Mouse (Mus musculus): ENCODE measurements around the gene Vwa7.
"Not testable (repeated sequence)": the region's sequence is repeated elsewhere in the genome, so short reads cannot be mapped to it uniquely, and the experiment has no call there.

Gene Vwa7

DNA sequence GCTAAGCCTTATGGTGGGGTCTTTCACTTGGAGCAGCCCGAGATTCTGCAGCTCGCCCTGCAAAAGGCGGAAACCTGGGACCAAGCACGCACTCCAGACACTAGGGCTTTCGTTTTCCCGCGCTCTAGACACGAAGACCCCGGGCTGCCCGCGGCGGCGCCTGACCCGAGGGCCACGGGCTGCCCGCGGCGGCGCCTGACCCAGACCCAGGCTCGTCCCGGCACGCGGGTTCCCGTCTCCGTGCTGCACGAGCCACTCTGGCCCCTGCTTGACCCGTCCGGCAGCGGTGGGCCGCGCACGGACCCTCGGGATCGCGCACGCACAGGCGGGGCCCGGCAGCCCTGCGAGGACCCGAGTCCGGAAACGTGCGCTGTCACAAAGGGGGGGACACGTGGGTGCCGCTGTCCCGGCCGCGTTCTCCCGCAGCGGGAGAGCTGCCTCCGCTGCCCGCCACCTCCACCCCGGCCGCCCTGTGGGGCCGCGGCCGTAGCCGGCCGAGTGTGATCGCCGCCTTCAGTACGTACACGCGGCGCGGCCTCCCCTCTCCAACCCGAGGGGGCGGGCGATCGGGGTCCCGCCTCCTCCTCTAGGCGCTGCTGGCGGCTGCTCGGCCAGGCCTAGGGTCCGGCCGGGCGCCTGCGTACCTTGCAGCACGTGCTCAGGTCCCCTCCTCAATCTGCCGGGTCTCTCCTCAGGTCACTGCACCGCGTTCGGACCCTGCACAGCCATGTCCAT, 15.5 kb upstream of the Vwa7 start, which contains the start of gene Vars:
Vars (plus strand) TSS at position 271 of the 735 bp plus-strand sequence.
- peak; percentile 83 to 91 for DNase-seq

DNA sequence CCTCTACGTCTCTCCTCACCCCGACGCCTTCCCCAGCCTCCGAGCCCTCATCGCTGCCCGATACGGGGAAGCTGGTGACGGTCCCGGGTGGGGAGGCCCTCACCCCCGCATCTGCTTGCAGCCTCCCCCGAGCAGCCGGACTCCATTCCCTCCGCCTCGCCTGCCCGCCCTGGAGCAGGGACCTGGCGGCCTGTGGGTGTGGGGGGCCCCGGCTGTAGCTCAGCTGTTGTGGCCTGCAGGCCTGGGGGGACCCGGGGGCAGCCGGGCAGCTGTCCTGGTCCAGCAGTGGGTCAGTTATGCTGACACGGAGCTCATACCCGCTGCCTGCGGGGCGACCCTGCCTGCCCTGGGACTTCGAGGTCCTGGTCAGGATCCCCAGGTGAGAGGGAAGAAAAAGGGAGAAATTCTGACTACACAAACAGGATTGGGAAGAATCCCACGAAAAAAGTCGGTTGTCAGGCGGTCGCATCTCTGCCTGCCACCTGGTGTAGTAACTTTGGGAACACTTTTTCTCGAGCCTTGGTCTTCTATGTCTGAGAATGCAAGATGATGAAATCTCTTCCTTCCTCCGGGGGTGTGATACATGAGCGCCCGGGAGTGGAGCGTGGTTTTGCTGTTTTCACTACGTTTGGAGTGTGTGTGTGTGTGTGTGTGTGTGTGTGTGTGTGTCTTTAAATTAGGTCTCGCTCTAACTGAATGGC, 14.8 kb upstream of the Vwa7 start:
- DNase-seq, result peak; percentile 46

DNA sequence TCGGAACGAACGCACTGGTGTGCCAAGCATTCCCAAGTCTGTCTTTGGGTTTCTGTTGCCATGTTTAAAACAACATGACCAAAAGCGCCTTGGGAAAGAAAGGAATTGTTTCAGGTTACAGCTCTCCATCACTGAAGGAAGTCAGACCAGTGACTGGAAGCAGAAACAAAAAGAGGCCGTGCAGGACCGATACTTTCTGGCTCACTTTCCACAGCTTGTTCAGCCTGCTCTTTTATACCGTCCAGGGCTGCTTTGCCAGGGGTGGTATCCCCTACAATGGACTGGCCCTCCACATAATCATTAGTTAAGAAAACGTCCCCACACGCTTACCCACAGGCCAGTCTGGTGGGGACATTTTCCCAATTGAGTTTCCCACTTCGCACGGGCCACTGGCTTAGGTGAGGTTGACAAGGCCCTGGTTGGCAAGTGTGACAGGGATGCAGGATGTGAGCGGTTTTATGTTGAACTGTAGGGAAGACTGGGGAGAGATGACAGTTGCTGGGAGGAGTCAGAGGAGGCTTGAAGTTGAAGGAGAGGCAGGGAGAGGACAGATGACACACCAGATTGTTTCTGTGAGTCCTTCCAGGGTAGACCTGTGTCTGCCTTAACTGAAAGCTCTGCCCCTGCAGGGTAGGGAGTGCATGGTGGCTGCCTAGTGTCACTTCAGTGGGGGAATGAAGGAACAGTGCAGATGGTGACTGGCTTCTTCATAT, 14.1 kb upstream of the Vwa7 start:
- DNase-seq, result no peak

DNA sequence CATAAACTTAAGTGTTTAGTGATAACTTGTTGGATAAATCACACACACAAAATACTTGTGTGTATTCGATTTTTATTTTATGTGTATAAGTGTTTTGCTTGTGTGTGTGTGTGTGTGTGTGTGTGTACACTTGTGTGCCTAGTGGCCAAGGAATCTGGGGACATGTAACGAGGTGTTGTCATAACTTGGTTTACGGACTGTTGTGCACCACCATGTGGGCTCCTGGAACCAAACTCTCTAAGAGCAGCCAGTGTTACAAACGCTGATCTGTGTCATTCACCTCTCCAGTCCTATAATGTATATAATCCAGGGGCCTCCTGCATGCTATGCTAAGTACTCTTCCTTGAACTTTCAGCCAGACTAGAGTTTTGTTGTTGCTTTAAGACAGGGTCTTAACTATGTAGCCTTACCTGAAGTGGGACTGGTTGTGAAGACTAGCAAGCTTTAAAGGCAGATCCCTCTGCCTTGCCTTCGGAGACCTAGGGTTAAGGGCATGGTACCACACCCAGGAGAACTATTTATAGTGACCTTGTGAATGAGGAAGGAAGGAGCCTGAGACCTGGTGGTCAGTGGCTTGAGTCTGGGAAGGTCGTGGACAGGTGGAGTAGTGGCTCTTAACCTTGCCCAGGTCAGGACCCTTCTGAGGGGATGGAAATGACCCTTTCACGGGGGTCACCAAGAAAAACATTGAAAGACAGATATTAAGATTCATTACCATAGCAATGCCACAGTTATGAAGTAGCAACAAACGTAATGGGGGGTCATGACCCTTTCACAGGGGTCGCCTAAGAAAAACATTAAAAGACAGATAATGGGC, 13.1 kb upstream of the Vwa7 start:
- no peak for DNase-seq

DNA sequence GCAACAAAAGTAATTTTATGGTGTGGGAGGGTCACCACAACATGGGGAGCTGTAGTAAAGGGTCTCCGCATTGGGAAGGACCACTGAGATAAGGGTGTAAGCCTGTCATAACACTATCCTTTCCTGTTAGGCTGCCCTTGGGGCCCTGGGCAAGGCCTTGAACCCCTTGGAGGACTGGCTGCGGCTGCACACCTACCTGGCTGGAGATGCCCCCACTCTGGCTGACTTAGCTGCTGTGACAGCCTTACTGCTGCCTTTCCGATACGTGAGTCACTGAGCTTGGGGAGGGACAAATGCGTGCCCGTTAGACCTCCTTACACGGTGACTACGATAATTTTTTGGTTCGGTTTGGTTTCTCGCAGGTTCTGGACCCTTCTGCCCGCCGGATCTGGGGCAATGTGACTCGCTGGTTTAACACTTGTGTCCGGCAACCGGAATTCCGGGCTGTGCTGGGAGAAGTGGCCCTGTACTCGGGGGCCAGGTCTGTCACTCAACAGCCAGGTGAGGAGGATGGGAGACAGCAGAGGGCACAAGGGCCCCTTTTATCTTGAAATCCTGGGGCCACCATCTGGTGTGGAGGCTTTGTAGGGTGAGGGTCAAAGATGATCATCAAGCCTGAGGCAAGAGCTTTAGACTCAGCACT, 12.2 kb upstream of the Vwa7 start:
- DNase-seq, result no peak

DNA sequence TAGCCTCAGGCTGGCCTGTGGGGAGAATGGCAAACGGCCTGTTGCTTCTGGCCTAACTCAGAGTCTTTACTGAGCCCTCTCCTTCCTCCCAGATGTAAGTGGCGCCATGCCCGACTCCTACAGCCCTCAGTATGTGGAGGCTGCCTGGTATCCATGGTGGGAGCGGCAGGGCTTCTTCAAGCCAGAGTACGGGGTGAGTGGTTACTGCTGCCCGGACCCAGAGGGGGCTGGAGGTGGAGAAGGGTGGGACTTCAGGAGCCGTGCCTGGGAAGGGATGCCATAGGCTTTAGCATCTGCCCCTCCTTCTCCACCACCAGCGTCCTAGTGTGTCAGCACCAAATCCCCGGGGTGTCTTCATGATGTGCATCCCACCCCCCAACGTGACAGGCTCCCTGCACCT, 11.2 kb upstream of the Vwa7 start:
- no peak for DNase-seq

DNA sequence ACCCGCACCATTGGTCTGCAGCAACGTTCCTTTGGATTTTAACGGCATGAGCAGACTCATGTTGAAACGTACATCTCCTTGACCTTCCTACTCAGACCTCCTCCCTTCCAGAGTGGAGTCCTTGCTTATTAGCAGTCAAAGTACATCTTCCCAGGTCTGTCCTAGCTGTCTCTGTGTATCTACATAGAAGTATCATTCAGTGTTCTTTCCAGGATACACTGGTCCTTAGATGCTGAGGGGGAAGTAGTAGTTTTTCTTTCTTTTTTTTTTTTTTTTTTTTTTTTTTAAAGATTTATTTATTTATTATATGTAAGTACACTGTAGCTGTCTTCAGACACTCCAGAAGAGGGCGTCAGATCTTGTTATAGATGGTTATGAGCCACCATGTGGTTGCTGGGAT, 10.5 kb upstream of the Vwa7 start:
- not testable (repeated sequence) for DNase-seq

DNA sequence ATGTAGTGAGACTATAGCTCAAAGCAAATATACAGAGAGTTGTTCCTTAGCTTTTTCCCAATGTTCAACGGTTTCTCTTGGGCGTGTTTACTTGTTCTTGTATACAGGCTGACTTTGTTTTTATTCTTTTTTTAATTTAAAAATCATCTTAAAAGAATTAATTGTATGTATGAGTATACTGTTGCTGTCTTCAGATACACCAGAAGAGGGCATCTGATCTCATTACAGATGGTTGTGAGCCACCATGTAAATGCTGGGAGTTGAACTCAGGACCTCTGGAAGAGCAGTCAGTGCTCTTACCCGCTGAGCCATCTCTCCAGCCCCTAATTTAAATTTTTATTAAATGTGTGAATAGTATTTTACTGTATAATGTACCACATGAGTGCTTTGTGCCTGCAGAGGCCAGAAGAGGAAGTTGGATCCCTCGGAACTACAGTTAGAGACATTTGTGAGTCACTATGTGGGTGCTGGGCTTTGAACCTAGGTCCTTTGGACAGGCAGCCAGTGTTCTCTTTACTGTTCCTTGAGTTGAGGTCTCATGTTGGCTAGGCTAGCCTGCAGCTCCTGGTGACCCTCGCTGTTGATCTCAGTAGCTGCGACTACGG, 8.9 kb upstream of the Vwa7 start:
- DNase-seq, result peak; percentile 33 to 34

DNA sequence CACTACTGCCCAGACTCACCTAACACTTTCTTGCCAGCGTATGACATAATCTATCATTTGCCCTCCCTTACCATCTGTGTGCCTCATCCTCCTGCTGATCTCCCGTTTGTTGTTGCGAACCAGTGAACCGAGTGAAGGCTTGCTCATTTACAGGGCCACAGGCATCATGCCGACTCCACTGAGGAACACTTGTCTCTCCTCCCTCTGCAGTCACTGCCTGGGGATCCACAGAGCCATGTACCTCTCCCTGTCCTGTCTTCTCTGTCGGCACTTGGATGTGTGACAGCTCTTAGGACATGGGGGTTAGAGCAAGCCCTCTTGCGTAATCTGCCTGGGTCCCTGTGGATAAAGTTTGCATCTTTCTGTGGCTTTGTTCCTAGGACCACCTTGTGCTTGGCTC, 6.8 kb upstream of the Vwa7 start:
- no peak for DNase-seq

DNA sequence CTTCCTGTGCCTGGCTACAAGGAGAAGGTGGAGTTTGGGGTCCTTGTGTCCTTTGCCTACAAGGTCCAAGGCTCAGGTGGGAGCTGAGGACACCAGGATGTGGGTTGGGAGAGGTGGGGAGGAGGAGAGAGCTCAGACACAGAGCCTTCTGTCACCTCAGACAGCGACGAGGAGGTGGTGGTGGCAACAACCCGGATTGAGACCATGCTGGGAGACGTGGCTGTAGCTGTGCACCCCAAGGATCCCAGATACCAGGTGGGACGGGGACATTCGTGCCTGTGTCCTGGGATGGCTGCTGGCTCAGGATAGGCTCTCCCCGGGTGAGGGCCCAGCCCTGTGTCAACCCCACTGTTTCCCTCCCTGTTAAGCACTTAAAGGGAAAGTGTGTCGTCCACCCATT, 4.9 kb upstream of the Vwa7 start:
- DNase-seq, result no peak

DNA sequence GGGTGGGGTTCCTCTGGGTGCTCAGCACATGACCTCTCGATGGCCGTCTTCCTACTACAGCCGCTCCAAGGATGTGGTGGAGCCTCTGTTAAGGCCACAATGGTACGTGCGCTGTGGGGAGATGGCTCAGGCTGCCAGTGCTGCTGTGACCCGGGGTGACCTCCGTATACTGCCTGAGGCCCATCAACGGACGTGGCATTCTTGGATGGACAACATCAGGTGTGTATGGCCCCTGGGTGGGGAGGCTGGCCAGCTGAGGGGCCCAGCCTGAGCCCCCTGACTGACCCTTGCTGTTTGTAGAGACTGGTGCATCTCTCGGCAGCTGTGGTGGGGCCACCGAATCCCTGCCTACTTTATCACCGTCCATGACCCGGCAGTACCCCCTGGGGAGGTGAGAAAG, 3.9 kb upstream of the Vwa7 start:
- no peak for DNase-seq

DNA sequence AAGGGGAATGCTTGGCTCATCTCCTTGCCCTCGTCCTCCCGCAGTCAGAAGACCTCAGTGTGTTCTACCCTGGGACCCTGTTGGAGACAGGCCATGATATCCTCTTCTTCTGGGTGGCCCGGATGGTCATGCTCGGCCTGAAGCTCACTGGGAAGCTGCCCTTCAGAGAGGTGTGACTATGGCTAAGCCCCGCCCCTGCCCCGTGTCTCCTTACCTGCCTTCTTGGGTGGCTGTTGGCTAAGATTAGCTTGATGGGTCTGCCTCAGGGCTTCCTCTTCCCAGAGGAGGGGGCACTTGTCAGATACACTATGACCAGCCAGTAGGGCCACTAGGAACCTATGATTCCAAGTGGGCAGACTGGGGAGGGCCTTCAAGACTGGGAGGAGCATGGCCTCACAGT, 3.2 kb upstream of the Vwa7 start:
- DNase-seq, result no peak

DNA sequence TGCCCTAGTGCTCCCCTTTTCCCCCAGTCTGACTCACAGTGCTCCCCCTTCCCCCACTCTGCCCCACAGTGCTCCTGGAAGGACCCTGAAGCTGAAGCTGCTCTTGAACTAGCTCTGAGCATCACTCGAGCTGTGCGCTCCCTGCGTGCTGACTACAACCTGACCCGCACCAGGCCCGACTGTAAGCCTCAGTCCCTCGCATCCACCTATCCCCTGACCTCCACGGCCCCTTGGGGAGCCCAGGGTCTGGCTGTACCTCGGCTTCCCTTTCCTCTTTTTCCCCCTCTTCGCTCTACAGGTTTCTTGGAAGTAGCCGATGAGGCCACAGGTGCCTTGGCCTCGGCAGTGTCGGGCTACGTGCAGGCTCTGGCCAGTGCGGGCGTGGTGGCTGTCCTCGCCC, 1.1 kb upstream of the Vwa7 start:
- no peak for DNase-seq

DNA sequence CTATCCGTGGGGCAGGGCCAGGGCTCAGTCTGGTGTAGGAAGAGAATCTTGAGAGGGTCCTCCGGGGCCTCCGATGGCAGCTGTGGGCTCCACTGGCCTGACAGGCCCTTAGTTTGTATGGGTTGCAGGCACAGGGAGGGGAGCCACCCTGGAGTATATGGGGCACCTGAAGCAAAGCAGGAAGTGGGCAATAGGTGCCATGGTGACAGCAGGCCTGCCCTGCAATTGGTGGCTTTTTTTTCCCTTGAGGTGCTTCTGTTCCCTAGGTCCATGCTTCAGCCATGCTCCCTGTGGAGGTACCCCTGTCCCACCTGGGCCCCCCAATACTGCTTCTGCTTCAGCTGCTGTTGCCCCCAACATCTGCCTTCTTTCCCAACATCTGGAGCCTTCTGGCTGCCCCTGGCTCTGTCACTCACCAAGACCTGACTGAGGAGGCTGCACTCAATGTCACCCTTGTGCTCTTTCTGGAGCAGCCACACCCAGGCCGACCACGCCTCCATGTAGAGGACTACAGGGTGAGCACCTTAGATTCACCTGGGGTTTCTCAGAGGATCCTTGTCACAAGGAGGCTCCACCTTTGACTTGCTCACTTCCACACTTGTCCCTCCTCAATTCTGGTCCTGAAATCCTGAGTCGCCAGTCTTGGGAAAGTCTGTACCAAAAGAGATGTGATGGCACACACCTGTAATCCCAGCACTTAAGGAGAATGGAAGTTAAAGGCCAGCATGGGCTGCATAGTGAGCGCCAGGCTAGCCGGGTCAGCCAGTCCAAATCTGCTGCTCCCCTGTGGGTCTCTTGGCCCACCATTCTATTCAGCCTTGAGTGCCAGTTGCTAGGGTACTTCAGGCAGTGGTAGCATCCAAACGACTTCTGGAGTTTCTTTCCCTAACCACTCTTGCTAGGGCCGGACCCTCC, 669 bp downstream of the Vwa7 start:
- DNase-seq, result no peak

DNA sequence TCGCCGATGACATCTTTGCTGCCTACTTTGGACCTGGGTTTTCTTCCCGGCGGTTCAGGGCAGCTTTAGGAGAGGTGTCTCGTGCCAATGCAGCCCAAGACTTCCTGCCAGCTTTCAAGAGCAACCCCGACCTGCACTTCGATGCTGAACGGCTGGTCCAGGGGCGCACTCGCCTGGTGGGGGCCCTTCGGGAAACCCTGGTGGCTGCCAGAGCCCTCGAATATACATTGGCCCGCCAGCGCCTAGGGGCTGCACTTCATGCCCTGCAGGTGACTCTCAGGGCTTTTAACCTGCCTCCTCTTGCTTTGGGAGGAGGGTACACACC, 1.3 kb downstream of the Vwa7 start:
- no peak for DNase-seq

DNA sequence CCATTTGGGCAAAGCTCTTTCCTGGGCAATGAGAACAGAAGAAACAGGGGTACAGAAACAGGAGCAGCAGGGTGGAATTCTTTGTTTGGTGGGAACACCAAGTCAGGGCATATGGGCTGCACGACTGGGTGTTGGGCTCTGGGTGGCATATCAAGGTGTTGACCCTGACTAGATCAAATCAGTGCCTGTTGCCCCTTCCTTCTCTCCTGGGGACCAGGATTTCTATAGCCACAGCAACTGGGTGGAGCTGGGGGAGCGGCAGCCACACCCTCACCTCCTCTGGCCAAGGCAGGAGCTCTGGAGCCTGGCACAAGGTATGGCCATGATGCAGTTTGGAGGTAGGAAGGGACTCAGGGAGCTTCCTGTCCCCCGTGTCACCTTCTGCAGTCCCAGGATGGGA, 1.8 kb downstream of the Vwa7 start:
- DNase-seq, result no peak

DNA sequence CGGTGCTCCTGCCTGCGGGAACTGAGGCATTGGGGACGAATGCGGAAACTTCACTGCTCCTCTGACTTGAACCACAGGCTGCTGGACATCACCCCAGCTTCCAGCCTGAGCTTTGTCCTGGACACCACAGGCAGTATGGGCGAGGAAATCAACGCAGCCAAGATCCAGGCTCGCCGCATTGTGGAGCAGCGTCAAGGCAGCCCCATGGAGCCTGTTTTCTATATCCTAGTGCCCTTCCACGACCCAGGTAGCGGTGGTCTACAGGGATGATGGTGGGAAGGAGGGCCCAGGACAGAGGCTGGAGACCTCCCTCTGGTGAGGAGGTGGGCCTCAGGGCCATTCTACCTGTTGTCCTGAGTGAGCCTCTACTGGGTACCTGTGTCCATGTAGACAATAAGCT, 3.5 kb downstream of the Vwa7 start:
- no peak for DNase-seq

DNA sequence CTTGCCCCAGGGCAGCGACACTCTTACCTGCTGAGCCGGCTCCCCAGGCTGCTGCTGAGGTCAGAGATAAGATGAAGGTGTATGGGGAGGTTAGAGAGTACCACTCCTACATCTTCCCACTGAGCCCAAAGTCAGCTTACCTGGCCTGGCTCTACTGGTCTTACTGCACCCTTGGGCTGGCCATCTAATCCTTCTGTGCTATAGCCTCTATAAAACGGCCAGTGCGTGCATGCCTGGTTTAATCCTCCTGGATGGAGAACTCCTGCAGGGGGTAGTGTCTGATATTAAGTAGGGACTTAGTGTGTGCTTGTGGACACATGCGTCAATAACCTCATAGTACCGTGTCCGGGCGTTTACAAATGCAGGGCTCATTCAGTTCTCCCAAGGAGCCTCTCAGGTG, 4.2 kb downstream of the Vwa7 start:
- no peak for DNase-seq

DNA sequence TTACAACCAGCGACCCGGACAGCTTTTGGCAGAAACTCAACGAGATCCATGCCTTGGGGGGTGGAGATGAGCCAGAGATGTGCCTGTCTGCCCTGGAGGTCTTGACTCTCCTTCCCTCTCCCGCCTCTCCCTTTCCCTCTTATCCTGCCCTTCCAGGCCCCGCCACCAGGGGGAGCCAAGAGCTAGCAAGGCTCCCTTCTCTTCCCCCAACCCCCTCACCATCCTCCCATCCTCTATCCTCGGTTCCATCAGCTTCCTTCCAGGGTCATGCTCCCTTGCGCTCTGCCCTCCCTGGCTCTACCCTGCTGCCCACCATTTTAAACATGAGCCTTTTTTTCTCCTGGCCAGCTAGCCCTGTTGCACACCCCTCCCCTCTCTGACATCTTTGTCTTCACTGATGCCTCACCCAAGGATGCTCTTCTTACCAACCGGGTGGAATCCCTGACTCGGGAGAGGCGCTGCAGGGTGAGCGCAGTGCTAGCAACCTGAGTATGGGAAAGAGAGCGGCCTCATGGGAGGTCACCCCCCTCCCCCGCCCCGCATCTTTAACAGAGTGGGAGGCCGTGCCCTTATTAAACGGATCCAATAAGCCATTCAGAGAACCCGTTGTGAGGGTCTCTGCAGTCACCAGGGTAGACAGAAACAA, 4.9 kb downstream of the Vwa7 start:
- peak; percentile 93 to 95 for DNase-seq

DNA sequence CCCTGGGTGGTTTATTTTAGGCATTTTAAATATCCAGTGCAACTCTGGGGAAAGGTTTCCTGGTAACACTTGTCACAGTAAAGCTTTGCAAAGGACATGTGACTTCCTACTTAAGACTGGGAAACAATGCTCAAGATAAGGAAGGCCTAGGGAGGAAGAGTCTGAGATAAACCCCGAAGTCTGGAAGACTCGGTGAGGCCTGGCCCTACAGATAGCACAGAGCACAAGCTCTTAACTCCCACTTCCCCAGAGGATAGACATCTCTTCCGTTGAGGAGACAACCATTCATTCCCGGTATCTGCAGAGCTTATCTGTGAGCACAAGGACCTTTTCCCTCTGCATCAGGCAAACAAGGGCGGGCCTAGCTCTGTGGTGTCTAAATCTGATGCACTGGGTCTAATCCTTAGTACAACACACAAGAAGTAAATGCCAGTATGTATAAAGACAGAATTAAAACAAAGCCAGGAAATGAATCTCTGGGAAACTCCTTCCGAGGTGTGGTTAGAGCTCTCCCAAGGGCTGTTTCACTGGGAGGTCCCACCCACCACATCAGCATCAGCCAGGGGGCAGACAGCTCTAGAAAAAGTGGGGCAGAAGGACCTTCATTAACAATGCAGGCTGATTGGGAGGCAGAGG, 5.6 kb downstream of the Vwa7 start:
- no peak for DNase-seq
